Mouse (Mus musculus) heart, postnatal 0 days (tissue): ENCODE results near the gene Far2. TPM values are rescaled to one million over a fixed set of nuclear protein-coding genes. Genes with fewer than 3 reads are reported as not detected.

ENCODE experiments used
- ATAC-seq: fragments of 200-750 bp; cut with Nextera tagmentation; 2 replicates; pipeline ENCODE4 v1.8.0; 2017; ENCODE audit warnings: low read depth, moderate number of reproducible peaks, moderate library complexity; ENCODE audit not compliant: insufficient read depth
- DNase-seq: peaks from one replicate; pipeline ENCODE4 v3.0.0-alpha.2; 2016; ENCODE audit warnings: low spot score
- H3K27ac ChIP-seq: fragments of 300-500 bp; sonication (generic); 2 replicates; pipeline ENCODE4 v1.5.1; 2014; ENCODE audit warnings: low read depth, mild to moderate bottlenecking
- H3K27me3 ChIP-seq: fragments of 300-500 bp; sonication (generic); 2 replicates; pipeline ENCODE4 v1.6.1; 2014; ENCODE audit warnings: low read length, mixed read lengths; ENCODE audit not compliant: control insufficient read depth, insufficient read depth
- H3K36me3 ChIP-seq: fragments of 300-500 bp; sonication (generic); replicated peaks from 2 replicates; pipeline ENCODE4 v1.6.1; 2014; ENCODE audit warnings: low read length, mixed read lengths; ENCODE audit not compliant: control insufficient read depth, insufficient read depth
- H3K4me1 ChIP-seq: fragments of 300-500 bp; sonication (generic); 2 replicates; pipeline ENCODE4 v1.6.1; 2014; ENCODE audit warnings: antibody characterized with exemption; ENCODE audit not compliant: control insufficient read depth, insufficient read depth
- H3K4me2 ChIP-seq: fragments of 300-500 bp; sonication (generic); 2 replicates; pipeline ENCODE4 v1.6.1; 2014; ENCODE audit warnings: low read depth, mild to moderate bottlenecking, low read length, moderate library complexity
- H3K4me3 ChIP-seq: fragments of 300-500 bp; sonication (generic); 2 replicates; pipeline ENCODE4 v1.5.1; 2014; ENCODE audit warnings: low read depth, low read length
- H3K9ac ChIP-seq: fragments of 300-500 bp; sonication (generic); replicated peaks from 2 replicates; pipeline ENCODE4 v1.6.1; 2014; ENCODE audit warnings: low read depth, low read length, mixed read lengths
- H3K9me3 ChIP-seq: fragments of 300-500 bp; sonication (generic); replicated peaks from 2 replicates; pipeline ENCODE4 v1.6.1; 2016; ENCODE audit warnings: low read length; ENCODE audit not compliant: control insufficient read depth
- CTCF ChIP-seq: IDR thresholded peaks from 2 replicates; pipeline ENCODE4 v1.5.1; 2016; ENCODE audit warnings: antibody characterized with exemption, control low read depth, low read depth
- EP300 ChIP-seq: IDR thresholded peaks from 2 replicates; pipeline ENCODE4 v1.6.1; 2016; ENCODE audit warnings: antibody characterized with exemption, low read depth
- WGBS: fragments of 180-500 bp; shearing (Covaris S2); extraction: QIAGEN DNeasy Blood & Tissue Kit; methylation state at CpG from one replicate; pipeline ENCODE4 v1.1.7; 2014; 5-methylcytosine and 5-hydroxymethylcytosine counted together
- polyA plus RNA-seq: library from polyadenylated mRNA; unstranded; fragments of >200 nt; fragmentation: Nextera tagmentation; extraction: Ambion mirVana; gene quantifications from 2 replicates; pipeline ENCODE4 v1.2.1, GENCODE M21; 2015
- total RNA-seq: library from RNA; depleted of rRNA; stranded (reverse); fragments of >200 nt; gene quantifications from 2 replicates; pipeline ENCODE4 v1.2.3, GENCODE M21; 2014; ENCODE audit warnings: low replicate concordance; rRNA removed

Gene Far2
- not detected in 2 replicates for total RNA-seq
- polyA plus RNA-seq, result 0.40 and 0.64 TPM in 2 replicates

DNA sequence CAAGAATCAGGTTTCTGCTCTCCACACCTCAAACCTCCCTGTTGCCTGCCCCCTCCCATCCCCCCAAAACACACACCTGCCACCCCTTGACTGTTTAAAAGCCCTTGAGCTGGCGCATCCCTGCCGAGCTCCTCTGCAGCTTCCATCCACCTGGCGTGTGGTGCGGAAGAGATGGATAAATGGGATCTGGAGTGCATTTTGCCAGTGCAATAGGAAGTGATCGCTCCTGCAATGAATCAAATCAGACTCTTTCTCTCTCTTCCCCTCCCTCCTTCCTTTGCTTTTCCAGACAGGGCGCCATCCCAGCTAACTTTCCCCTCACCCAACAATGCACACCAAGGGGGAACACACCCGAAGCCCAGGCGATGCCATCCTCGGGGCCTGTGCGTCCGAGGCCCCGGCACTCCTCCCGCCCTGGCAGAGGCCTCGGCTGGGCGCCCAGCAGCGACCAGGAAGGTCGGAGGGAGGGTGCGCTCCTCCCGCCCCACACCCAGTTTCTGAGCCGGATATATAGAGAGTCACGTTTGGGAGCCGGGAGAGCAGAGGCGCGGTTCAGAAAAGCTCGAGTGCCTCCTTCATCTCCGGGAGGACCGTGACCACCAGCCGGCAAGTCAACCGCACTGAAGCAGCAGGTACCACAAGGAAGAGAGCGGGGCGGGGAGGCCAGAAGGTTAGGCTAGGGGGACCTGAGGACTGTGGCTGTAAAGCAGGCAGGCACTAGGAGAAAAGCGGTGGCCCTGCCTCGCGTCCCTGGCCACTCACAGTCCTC, at the start of gene Far2:
Gene Far2 (plus strand): TSS at position 379 of the 769 bp plus-strand sequence.
- no peak for ATAC-seq
- no peak for DNase-seq
- TF ChIP-seq CTCF (no peak), EP300 (no peak)

GRCm38 (mm10) chr6:148000483-148000882, 46.6 kb upstream of the Far2 start:
- Histone ChIP-seq H3K27ac (no peak overlapping the region), H3K4me3 (no peak overlapping the region), H3K9ac (no peak overlapping the region), H3K36me3 (no peaks in the 10 kb centered on the region), H3K4me1 (no peaks in the 10 kb centered on the region), H3K27me3 (no peaks in the 10 kb centered on the region), H3K4me2 (no peak overlapping the region), H3K9me3 (no peaks in the 10 kb centered on the region)
- 79% methylated on average over 2 of the region's 2 CpGs for WGBS
- ATAC-seq, result no peak
- TF ChIP-seq EP300 (no peak), CTCF (no peak)
- DNase-seq, result no peak

More for the DNA sequence above, at the start of gene Far2:
- no peak within 1 kb of the TSS for H3K27ac ChIP-seq
- peak within 1 kb of the TSS; percentile 34 for H3K4me3 ChIP-seq
- H3K36me3 ChIP-seq, result no peaks in the 10 kb centered on the region
- H3K4me2 ChIP-seq, result peak within 1 kb of the TSS; percentile 60
- no peaks in the 10 kb centered on the region for H3K4me1 ChIP-seq
- 0 out of 2 replicates have a peak, but pooled peaks cover 5% of the 10 kb centered on the region for H3K27me3 ChIP-seq
- 5% methylated on average over 33 of the region's 34 CpGs for WGBS
- H3K9me3 ChIP-seq, result no peaks in the 10 kb centered on the region
- peak within 1 kb of the TSS; percentile 30; the same call in 1 of the 2 replicates for H3K9ac ChIP-seq

GRCm38 (mm10) chr6:148001071-148001470, 46.0 kb upstream of the Far2 start:
- Histone ChIP-seq H3K36me3 (no peaks in the 10 kb centered on the region), H3K27ac (no peak overlapping the region), H3K9me3 (no peaks in the 10 kb centered on the region), H3K9ac (no peak overlapping the region), H3K4me2 (no peak overlapping the region), H3K27me3 (no peaks in the 10 kb centered on the region), H3K4me1 (no peaks in the 10 kb centered on the region), H3K4me3 (no peak overlapping the region)
- WGBS, result 21% methylated on average over 3 of the region's 3 CpGs
- TF ChIP-seq CTCF, result peak; percentile 50
- TF ChIP-seq EP300, result no peak
- peak; percentile 27 for DNase-seq
- no peak for ATAC-seq

DNA sequence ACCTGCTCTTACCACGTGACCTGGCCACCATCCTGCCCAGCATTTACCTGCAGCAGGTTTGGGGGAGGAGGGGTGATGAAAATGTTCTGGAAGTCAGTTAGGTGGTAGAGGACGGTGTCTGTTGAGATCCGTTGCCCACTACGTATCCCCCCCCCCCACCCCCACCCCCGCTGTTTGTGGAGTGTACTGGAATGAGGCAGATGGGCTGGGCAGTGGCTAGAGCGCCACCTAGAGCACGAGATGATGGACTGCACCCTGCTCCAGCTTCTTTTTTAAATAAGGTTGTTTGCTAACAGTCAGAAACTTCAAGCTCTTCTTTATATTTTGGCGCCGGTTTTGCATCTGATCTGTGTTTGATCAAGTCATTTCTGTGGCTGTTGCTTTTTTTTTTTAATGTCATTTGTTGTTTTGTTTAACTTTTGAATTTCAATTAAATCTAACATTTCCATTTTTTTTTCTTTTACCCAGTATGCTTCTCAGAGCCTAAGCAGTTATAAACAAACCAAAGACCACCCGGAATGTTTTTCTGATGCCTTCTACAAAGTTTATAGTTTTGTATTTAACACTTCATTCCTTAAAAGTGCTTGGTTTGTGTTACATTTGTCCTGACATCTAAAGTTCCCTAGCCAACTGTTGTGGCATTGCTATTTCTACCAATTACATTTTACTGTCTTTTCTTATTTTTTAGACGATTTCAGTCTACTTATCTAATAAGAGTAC, 40.8 kb upstream of the Far2 start:
- Histone ChIP-seq H3K4me3 (no peak overlapping the region), H3K27ac (no peak overlapping the region), H3K27me3 (no peaks in the 10 kb centered on the region), H3K9ac (no peak overlapping the region), H3K9me3 (0 out of 2 replicates have a peak, but pooled peaks cover 8% of the 10 kb centered on the region), H3K4me2 (no peak overlapping the region), H3K36me3 (no peaks in the 10 kb centered on the region), H3K4me1 (no peaks in the 10 kb centered on the region)
- DNase-seq, result no peak
- WGBS, result 60% methylated on average over 11 of the region's 11 CpGs
- TF ChIP-seq CTCF (no peak), EP300 (no peak)
- ATAC-seq, result no peak

GRCm38 (mm10) chr6:148040759-148041158, 6.3 kb upstream of the Far2 start:
- no peak for ATAC-seq
- H3K9ac ChIP-seq, result no peak overlapping the region
- no peak for DNase-seq
- WGBS, result 91% methylated on average over 1 of the region's 1 CpGs
- H3K4me3 ChIP-seq, result no peak overlapping the region
- no peak for TF ChIP-seq CTCF
- no peak for TF ChIP-seq EP300
- H3K4me1 ChIP-seq, result no peaks in the 10 kb centered on the region
- no peak overlapping the region for H3K4me2 ChIP-seq
- H3K9me3 ChIP-seq, result no peaks in the 10 kb centered on the region
- H3K36me3 ChIP-seq, result no peaks in the 10 kb centered on the region
- no peak overlapping the region for H3K27ac ChIP-seq
- H3K27me3 ChIP-seq, result no peaks in the 10 kb centered on the region
